Comparison of ENCODE assay signal across 43 mouse cellular contexts in the genomic region with DNA sequence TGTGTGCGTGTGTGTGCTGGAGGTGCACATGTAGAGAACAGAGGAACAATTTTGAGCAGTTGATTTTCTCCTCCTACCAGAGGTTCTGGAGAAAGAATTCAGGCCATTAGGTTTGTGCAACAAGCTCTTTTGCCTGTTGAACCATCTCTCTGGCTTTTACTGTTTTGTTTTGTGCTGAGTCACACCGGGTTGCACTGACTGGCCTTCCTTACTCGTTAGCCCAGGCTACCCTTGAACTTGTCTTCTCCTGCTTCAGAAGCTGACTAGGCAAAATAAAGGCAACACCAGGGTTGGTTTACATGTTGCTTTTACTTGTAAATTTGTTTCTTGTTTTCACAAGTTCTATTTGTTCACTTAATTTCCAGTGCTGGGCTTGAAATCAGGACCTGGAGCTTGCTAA. TPM values are rescaled to one million over a fixed set of nuclear protein-coding genes. Genes with fewer than 3 reads are reported as not detected.
"Had no signal": no experiment of that assay in that cellular context is flagged by ENCODE, and none has a peak within 500 bp of the region (broad histone marks: within the 10 kb centered on the region; RNA-seq: fewer than 3 reads in every experiment).

No protein-coding gene starts in this region.

- H3K9ac ChIP-seq: heart, embryonic 13.5 days; heart, embryonic 15.5 days; hindbrain, embryonic 13.5 days; hindbrain, embryonic 15.5 days; kidney, embryonic 15.5 days; limb, embryonic 13.5 days; limb, embryonic 15.5 days; liver, embryonic 12.5 days; liver, embryonic 14.5 days had no signal

- ATAC-seq: hindbrain, postnatal 0 days; intestine, embryonic 16.5 days; liver, embryonic 12.5 days had no signal

- H3K27me3 ChIP-seq: heart, embryonic 13.5 days; heart, embryonic 15.5 days; hindbrain, embryonic 13.5 days; hindbrain, embryonic 15.5 days; kidney, embryonic 15.5 days; limb, embryonic 13.5 days; limb, embryonic 15.5 days; liver, embryonic 12.5 days had no signal

- H3K4me1 ChIP-seq: heart, embryonic 15.5 days; hindbrain, embryonic 13.5 days; hindbrain, embryonic 15.5 days; limb, embryonic 13.5 days; limb, embryonic 15.5 days; liver, embryonic 12.5 days had no signal

- H3K4me3 ChIP-seq: heart, embryonic 13.5 days; heart, embryonic 15.5 days; hindbrain, embryonic 13.5 days; hindbrain, embryonic 15.5 days; kidney, embryonic 15.5 days; limb, embryonic 13.5 days; limb, embryonic 15.5 days; liver, embryonic 12.5 days had no signal

- H3K4me2 ChIP-seq: heart, embryonic 11.5 days; heart, embryonic 13.5 days; heart, embryonic 15.5 days; hindbrain, embryonic 13.5 days; hindbrain, embryonic 15.5 days; kidney, embryonic 15.5 days; limb, embryonic 13.5 days; limb, embryonic 15.5 days; liver, embryonic 12.5 days had no signal

- DNase-seq: gastrocnemius, postnatal 14 days; gastrocnemius, postnatal 36 days; heart, adult 18-20 months; heart, postnatal 14 days; heart, postnatal 36 days; kidney, adult 11 months; kidney, adult 2 months; kidney, adult 9 months; kidney, postnatal 14 days; kidney, postnatal 36 days; layer of hippocampus, adult 9-11 months; layer of hippocampus, postnatal 36 days; left cerebral cortex, postnatal 4 days had no signal

- H3K27ac ChIP-seq: heart, embryonic 13.5 days; heart, embryonic 15.5 days; hindbrain, embryonic 13.5 days; hindbrain, embryonic 15.5 days; hindbrain, postnatal 0 days; kidney, embryonic 15.5 days; kidney, postnatal 0 days; limb, embryonic 13.5 days; limb, embryonic 15.5 days; liver, embryonic 12.5 days; liver, embryonic 14.5 days had no signal

- H3K9me3 ChIP-seq: heart, embryonic 13.5 days; heart, embryonic 15.5 days; hindbrain, embryonic 13.5 days; hindbrain, embryonic 15.5 days; kidney, embryonic 15.5 days; limb, embryonic 13.5 days; limb, embryonic 15.5 days; liver, embryonic 12.5 days had no signal

- H3K36me3 ChIP-seq: heart, embryonic 13.5 days; heart, embryonic 15.5 days; hindbrain, embryonic 13.5 days; hindbrain, embryonic 15.5 days; kidney, embryonic 15.5 days; limb, embryonic 13.5 days; limb, embryonic 15.5 days; liver, embryonic 12.5 days had no signal

RNA-seq across cellular contexts. Expression of gene Gm10203, which starts 6.9 kb away (rescaled TPM):
- total RNA-seq: gastrocnemius, adult 18-20 months; gastrocnemius, adult 8-10 months; gastrocnemius, postnatal 14 days; gastrocnemius, postnatal 36 days; heart, adult 18-20 months; heart, adult 8-10 months; heart, postnatal 14 days; heart, postnatal 36 days; hematopoietic stem cell, adult 5-6 weeks; hindbrain, postnatal 0 days; layer of hippocampus, adult 8-10 months; layer of hippocampus, postnatal 14 days; layer of hippocampus, postnatal 36 days; left cerebral cortex, adult 18-20 months; left cerebral cortex, adult 8-10 months; left cerebral cortex, postnatal 10 days; left cerebral cortex, postnatal 25 days; left cerebral cortex, postnatal 4 days; liver, adult 2 months had no signal
- polyA plus RNA-seq: gonadal fat pad, adult 2 months; heart, embryonic 11.5 days; heart, embryonic 13.5 days; heart, embryonic 15.5 days; heart, postnatal 0 days; hindbrain, embryonic 11.5 days; hindbrain, embryonic 13.5 days; hindbrain, embryonic 15.5 days; hindbrain, postnatal 0 days; intestine, embryonic 14.5 days; intestine, embryonic 16.5 days; kidney, adult 2 months; kidney, embryonic 15.5 days; kidney, postnatal 0 days; limb, embryonic 11.5 days; limb, embryonic 13.5 days; limb, embryonic 15.5 days; liver, adult 2 months; liver, embryonic 12.5 days; liver, embryonic 14.5 days; liver, embryonic 16.5 days had no signal
